Mouse (Mus musculus) embryo, embryonic 11.5 days (tissue): ENCODE data around the gene 1700025G04Rik.

Experiments used
- DNase-seq: peaks from one replicate; pipeline ENCODE4 v3.0.0-alpha.2; 2012; ENCODE audit warnings: low read depth, low spot score

1700025G04Rik gene

GRCm38 (mm10) chr1:151963248-151963647 is 126.7 kb downstream of the 1700025G04Rik start:
- no peak for DNase-seq

- DNase-seq, result no peak
Observed at GRCm38 (mm10) chr1:151962078-151962477, 127.8 kb downstream of the 1700025G04Rik start.

- no peak for DNase-seq
Observed at GRCm38 (mm10) chr1:151961204-151961603, 128.7 kb downstream of the 1700025G04Rik start.

- DNase-seq, result no peak
Observed at GRCm38 (mm10) chr1:151959010-151959409, 130.9 kb downstream of the 1700025G04Rik start.

- DNase-seq, result no peak
Observed at GRCm38 (mm10) chr1:151958442-151958841, 131.5 kb downstream of the 1700025G04Rik start.

GRCm38 (mm10) chr1:151957669-151958068 is 132.3 kb downstream of the 1700025G04Rik start:
- no peak for DNase-seq

- no peak for DNase-seq
Observed at GRCm38 (mm10) chr1:151955866-151956265, 134.1 kb downstream of the 1700025G04Rik start.

GRCm38 (mm10) chr1:151953563-151953962 is 136.4 kb downstream of the 1700025G04Rik start:
- no peak for DNase-seq

- no peak for DNase-seq
Observed at GRCm38 (mm10) chr1:151948065-151948464, 141.9 kb downstream of the 1700025G04Rik start.

- no peak for DNase-seq
Observed at GRCm38 (mm10) chr1:151947571-151947970, 142.4 kb downstream of the 1700025G04Rik start.

- DNase-seq, result no peak
Observed at GRCm38 (mm10) chr1:151944457-151945223, 145.3 kb downstream of the 1700025G04Rik start.

- no peak for DNase-seq
Observed at GRCm38 (mm10) chr1:151943681-151944237, 146.2 kb downstream of the 1700025G04Rik start.

GRCm38 (mm10) chr1:151942972-151943654 is 146.8 kb downstream of the 1700025G04Rik start:
- DNase-seq, result no peak

GRCm38 (mm10) chr1:151939987-151940386 is 149.9 kb downstream of the 1700025G04Rik start:
- no peak for DNase-seq

GRCm38 (mm10) chr1:151939510-151939909 is 150.4 kb downstream of the 1700025G04Rik start:
- DNase-seq, result no peak

GRCm38 (mm10) chr1:151933605-151934004 is 156.3 kb downstream of the 1700025G04Rik start:
- no peak for DNase-seq

- DNase-seq, result no peak
Observed at GRCm38 (mm10) chr1:151926826-151927225, 163.1 kb downstream of the 1700025G04Rik start.

GRCm38 (mm10) chr1:151926141-151926540 is 163.8 kb downstream of the 1700025G04Rik start:
- no peak for DNase-seq

- no peak for DNase-seq
Observed at GRCm38 (mm10) chr1:151925738-151926137, 164.2 kb downstream of the 1700025G04Rik start.

- no peak for DNase-seq
Observed at GRCm38 (mm10) chr1:151918806-151919357, 171.0 kb downstream of the 1700025G04Rik start.

- DNase-seq, result no peak
Observed at GRCm38 (mm10) chr1:151917736-151918135, 172.2 kb downstream of the 1700025G04Rik start.

GRCm38 (mm10) chr1:151914494-151914893 is 175.4 kb downstream of the 1700025G04Rik start:
- no peak for DNase-seq
